Mouse (Mus musculus) midbrain, postnatal 0 days (tissue): Measurements from ENCODE around the gene 9930021J03Rik. TPM values are rescaled to one million over a fixed set of nuclear protein-coding genes. Genes with fewer than 3 reads are reported as not detected.

ENCODE experiments used
- ATAC-seq: fragments of 200-750 bp; cut with Nextera tagmentation; 2 replicates; pipeline ENCODE4 v1.8.0; 2017; ENCODE audit warnings: moderate number of reproducible peaks, mild to moderate bottlenecking, moderate TSS enrichment, moderate library complexity; ENCODE audit not compliant: low FRiP score
- DNase-seq: peaks from one replicate; pipeline ENCODE4 v3.0.0-alpha.2; 2015; ENCODE audit warnings: low spot score
- H3K27ac ChIP-seq: fragments of 300-500 bp; sonication (generic); 2 replicates; pipeline ENCODE4 v1.5.1; 2014; ENCODE audit warnings: low read depth, mild to moderate bottlenecking, low read length, mixed read lengths
- H3K27me3 ChIP-seq: fragments of 300-500 bp; sonication (generic); 2 replicates; pipeline ENCODE4 v1.6.1; 2014; ENCODE audit warnings: low read length, control low read depth, mixed read lengths; ENCODE audit not compliant: insufficient read depth
- H3K36me3 ChIP-seq: fragments of 300-500 bp; sonication (generic); 2 replicates; pipeline ENCODE4 v1.6.1; 2014; ENCODE audit warnings: low read length, control low read depth, mixed read lengths; ENCODE audit not compliant: insufficient read depth
- H3K4me1 ChIP-seq: fragments of 300-500 bp; sonication (generic); 2 replicates; pipeline ENCODE4 v1.6.1; 2014; ENCODE audit warnings: mild to moderate bottlenecking, control low read depth, antibody characterized with exemption, low read length, mixed read lengths; ENCODE audit not compliant: insufficient read depth
- H3K4me2 ChIP-seq: fragments of 300-500 bp; sonication (generic); 2 replicates; pipeline ENCODE4 v1.6.1; 2014; ENCODE audit warnings: low read depth, mild to moderate bottlenecking, low read length, mixed read lengths; ENCODE audit not compliant: poor library complexity, severe bottlenecking
- H3K4me3 ChIP-seq: fragments of 300-500 bp; sonication (generic); 2 replicates; pipeline ENCODE4 v1.5.1; 2014; ENCODE audit warnings: low read depth, mild to moderate bottlenecking, low read length, moderate library complexity
- H3K9ac ChIP-seq: fragments of 300-500 bp; sonication (generic); replicated peaks from 2 replicates; pipeline ENCODE4 v1.6.1; 2014; ENCODE audit warnings: mild to moderate bottlenecking, low read length, moderate library complexity, mixed read lengths; ENCODE audit not compliant: poor library complexity, severe bottlenecking
- H3K9me3 ChIP-seq: fragments of 300-500 bp; sonication (generic); 2 replicates; pipeline ENCODE4 v1.6.1; 2016; ENCODE audit warnings: low read length, control low read depth
- CTCF ChIP-seq: IDR thresholded peaks from 2 replicates; pipeline ENCODE4 v1.5.1; 2016; ENCODE audit warnings: antibody characterized with exemption, mild to moderate bottlenecking
- WGBS: fragments of 180-500 bp; shearing (Covaris S2); extraction: QIAGEN DNeasy Blood & Tissue Kit; methylation state at CpG from one replicate; pipeline ENCODE4 v1.1.7; 2014; 5-methylcytosine and 5-hydroxymethylcytosine counted together
- polyA plus RNA-seq: library from polyadenylated mRNA; unstranded; fragments of >200 nt; fragmentation: Nextera tagmentation; extraction: Ambion mirVana; gene quantifications from 2 replicates; pipeline ENCODE4 v1.2.1, GENCODE M21; 2015
- total RNA-seq: library from RNA; depleted of rRNA; stranded (reverse); fragments of >200 nt; gene quantifications from 2 replicates; pipeline ENCODE4 v1.2.3, GENCODE M21; 2014

9930021J03Rik gene
- total and polyA plus RNA-seq, 2 experiments from 2014 or later, result 6.3 to 27.0 TPM

DNA sequence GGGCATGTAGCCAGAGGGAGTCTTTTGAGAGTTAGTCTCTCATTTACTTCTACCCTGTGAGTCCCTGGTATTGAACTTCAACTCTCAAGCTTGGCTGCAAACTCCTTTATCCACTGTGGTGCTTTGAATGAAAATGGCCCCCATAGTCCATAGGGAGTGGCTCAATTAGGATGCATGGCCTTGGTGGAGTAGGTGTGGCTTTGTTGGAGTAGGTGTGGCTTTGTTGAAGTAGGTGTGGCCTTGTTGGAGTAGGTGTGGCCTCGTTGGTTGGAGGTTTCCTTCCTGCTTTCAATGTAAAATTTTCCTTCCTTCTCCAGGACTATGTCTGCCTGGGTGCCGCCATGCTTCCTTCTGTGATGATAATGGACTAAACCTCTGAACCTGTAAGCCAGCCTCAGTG, 25.1 kb upstream of the 9930021J03Rik start:
- 77% methylated on average over 2 of the region's 2 CpGs for WGBS
- ATAC-seq (no peak), DNase-seq (no peak)
- Histone ChIP-seq H3K4me3 (no peak overlapping the region), H3K9me3 (no peaks in the 10 kb centered on the region), H3K4me1 (no peaks in the 10 kb centered on the region), H3K4me2 (no peak overlapping the region), H3K27me3 (no peaks in the 10 kb centered on the region), H3K9ac (no peak overlapping the region), H3K27ac (no peak overlapping the region), H3K36me3 (no peaks in the 10 kb centered on the region)
- no peak for TF ChIP-seq CTCF

- DNase-seq (no peak), ATAC-seq (no peak)
- Histone ChIP-seq H3K36me3 (no peaks in the 10 kb centered on the region), H3K9ac (no peak overlapping the region), H3K9me3 (no peaks in the 10 kb centered on the region), H3K27ac (no peak overlapping the region), H3K4me3 (no peak overlapping the region), H3K4me2 (no peak overlapping the region), H3K27me3 (no peaks in the 10 kb centered on the region), H3K4me1 (no peaks in the 10 kb centered on the region)
- no peak for TF ChIP-seq CTCF
- 77% methylated on average over 5 of the region's 5 CpGs for WGBS
Measured at GRCm38 (mm10) chr19:29828558-29828957, 22.8 kb upstream of the 9930021J03Rik start.

DNA sequence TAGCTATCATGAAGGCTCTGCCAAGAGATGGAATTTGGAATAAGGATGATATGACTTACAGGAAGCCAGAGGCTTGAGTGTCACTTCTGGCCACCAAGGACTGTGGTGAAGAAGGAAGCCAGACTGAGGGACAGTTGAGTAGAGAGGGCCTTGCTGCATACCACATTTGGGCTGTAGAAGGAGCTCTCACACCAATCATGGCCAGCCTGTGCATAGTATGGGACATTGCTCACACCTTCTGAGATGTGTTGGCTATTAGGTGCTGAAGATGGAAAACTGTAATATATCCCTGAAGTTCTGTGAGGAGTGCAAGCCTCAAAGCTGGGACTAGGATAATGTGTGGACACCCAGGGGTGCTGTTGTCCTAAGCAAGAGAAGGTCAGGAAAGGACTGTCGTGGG, 20.9 kb upstream of the 9930021J03Rik start:
- ATAC-seq, result peak; percentile 74; the same call in 1 of the 2 replicates
- WGBS, result 81% methylated on average over 1 of the region's 1 CpGs
- Histone ChIP-seq H3K27me3 (no peaks in the 10 kb centered on the region), H3K9ac (no peak overlapping the region), H3K36me3 (no peaks in the 10 kb centered on the region), H3K4me2 (no peak overlapping the region), H3K9me3 (no peaks in the 10 kb centered on the region), H3K4me1 (no peaks in the 10 kb centered on the region), H3K4me3 (no peak overlapping the region), H3K27ac (no peak overlapping the region)
- TF ChIP-seq CTCF, result peak; percentile 86
- peak; percentile 70 for DNase-seq

GRCm38 (mm10) chr19:29825003-29825402, 19.2 kb upstream of the 9930021J03Rik start:
- Histone ChIP-seq H3K9ac (no peak overlapping the region), H3K27me3 (no peaks in the 10 kb centered on the region), H3K4me3 (no peak overlapping the region), H3K36me3 (no peaks in the 10 kb centered on the region), H3K4me2 (no peak overlapping the region), H3K4me1 (no peaks in the 10 kb centered on the region), H3K27ac (no peak overlapping the region), H3K9me3 (no peaks in the 10 kb centered on the region)
- 57% methylated on average over 2 of the region's 2 CpGs for WGBS
- ATAC-seq (no peak), DNase-seq (no peak)
- TF ChIP-seq CTCF, result no peak

DNA sequence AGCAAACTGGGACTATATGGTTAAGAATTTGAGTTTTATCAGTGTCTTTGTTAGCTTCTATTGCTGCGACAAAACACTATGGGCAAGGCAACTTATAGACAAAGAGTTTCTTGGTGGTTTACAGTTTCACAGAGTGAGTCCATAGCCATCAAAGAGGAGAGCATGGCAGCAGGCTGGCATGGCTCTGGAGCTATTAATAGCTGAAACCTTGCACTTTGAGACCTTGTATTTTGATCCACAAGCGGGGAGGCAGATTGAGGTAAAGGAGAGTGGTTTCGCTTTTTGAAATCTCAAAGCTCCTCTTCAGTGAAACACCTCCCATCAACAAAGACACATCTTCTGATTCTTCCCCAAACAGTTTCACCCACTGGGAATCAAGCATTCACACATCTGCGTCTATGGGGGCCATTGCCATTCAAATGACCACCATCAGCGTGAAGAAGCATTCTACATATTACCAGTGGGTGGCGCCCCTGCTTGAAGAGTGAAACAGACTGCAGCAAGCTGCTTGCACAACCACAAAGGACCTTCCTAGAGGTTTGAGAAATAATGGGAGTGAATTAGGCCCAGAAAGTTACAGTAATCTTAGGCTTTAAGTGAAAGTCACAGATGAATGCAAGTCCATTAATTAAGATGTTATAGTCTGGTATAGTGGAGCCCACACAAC, 18.4 kb upstream of the 9930021J03Rik start:
- DNase-seq (peak; percentile 61), ATAC-seq (no peak)
- Histone ChIP-seq H3K4me2 (no peak overlapping the region), H3K9me3 (no peaks in the 10 kb centered on the region), H3K27me3 (no peaks in the 10 kb centered on the region), H3K4me1 (no peaks in the 10 kb centered on the region), H3K9ac (no peak overlapping the region), H3K36me3 (no peaks in the 10 kb centered on the region), H3K4me3 (no peak overlapping the region), H3K27ac (no peak overlapping the region)
- 46% methylated on average over 6 of the region's 6 CpGs for WGBS
- peak; percentile 79 for TF ChIP-seq CTCF

DNA sequence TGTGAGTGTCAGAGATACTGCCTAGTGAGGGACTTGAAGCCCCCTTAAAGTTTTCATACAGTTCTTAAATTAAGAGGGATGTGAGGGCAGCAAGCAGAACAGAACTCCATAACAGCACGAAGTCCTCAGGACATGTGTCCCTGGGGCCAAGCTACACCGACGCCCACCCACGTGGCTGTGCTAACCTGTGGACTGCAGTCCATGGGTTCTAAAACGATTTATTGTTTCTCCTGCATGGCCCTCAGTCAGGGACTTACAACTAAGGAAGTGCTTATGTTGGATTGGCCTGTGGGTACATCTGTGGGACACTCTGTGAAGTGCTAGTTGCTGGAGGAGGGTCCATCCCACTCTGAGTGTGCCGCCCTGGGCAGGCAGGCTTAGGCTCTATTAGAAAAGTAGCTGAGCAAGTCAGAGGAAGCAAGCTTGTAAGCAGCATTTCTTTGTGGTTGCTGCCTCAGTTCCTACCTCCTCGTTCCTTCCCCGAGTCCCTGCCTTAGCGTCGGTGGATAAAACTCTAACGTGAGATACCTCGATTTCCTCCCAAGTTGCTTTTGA, 17.7 kb upstream of the 9930021J03Rik start:
- ATAC-seq, result no peak
- no peak overlapping the region for H3K4me3 ChIP-seq
- TF ChIP-seq CTCF, result no peak
- H3K27ac ChIP-seq, result no peak overlapping the region
- no peak overlapping the region for H3K4me2 ChIP-seq
- no peak for DNase-seq
- H3K36me3 ChIP-seq, result no peaks in the 10 kb centered on the region
- no peaks in the 10 kb centered on the region for H3K27me3 ChIP-seq
- no peak overlapping the region for H3K9ac ChIP-seq
- H3K4me1 ChIP-seq, result no peaks in the 10 kb centered on the region
- no peaks in the 10 kb centered on the region for H3K9me3 ChIP-seq
- 73% methylated on average over 12 of the region's 12 CpGs for whole genome bisulfite sequencing
